Mouse (Mus musculus) liver, postnatal 0 days (tissue): Measurements from ENCODE around the gene Srsf7.

Experiments
- CTCF ChIP-seq: sonication (generic); IDR thresholded peaks from 2 replicates; pipeline ENCODE4 v1.5.1; 2016; ENCODE audit warnings: antibody characterized with exemption, low read depth
- EP300 ChIP-seq: IDR thresholded peaks from 2 replicates; pipeline ENCODE4 v1.6.1; 2016; ENCODE audit warnings: antibody characterized with exemption, low read depth, mild to moderate bottlenecking

- no peak for TF ChIP-seq CTCF
- no peak for TF ChIP-seq EP300
Measured at GRCm38 (mm10) chr17:80223829-80224228, 16.7 kb upstream of the Srsf7 start.
